In the genomic region with DNA sequence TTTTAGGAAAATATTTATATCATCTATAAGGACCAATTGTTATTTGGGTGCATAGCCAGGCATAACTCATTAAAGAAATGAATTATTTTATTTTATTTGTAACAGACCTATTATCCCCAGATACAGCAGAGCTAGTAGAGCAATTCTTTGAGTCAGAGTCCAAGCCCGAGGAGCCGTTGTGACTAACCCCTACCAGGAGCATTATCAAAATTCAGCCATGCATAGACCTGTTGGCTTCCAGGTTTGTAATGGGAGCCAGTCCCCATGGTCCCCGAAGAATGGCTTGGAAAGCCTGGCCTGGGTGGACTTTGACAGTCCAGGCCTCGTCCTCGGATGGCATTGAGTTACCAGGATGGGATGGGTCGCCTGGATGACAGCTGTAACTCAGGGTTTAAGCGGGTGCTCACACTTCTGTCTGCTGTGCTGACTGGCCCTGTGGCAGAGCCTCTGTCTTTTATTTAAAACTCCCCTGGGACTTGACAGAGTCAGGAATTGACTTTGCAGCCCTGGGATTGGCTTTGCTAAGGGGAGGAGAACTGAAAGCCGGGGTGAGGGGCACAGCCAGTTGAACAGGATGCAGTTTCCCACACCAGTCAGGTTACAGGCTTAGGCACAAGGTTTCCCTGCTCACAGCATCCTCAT, we compare ENCODE assay signal across 21 mouse cellular contexts. TPM values are rescaled to one million over a fixed set of nuclear protein-coding genes. Genes with fewer than 3 reads are reported as not detected.
DNase-seq lines count a peak whose midpoint lies in the region; ATAC-seq and TF ChIP-seq lines count a peak whose summit lies in the region.
"Had no signal": no experiment of that assay in that cellular context is flagged by ENCODE, and none has a peak within 500 bp of the region (broad histone marks: within the 10 kb centered on the region; RNA-seq: fewer than 3 reads in every experiment).

No protein-coding gene starts in this region.

- no peaks in the 10 kb centered on the region for H3K36me3 ChIP-seq in kidney, embryonic 15.5 days
- H3K36me3 ChIP-seq in neural tube, embryonic 12.5 days = no peaks in the 10 kb centered on the region
- no peaks in the 10 kb centered on the region for H3K36me3 ChIP-seq in neural tube, embryonic 15.5 days
- H3K36me3 ChIP-seq: embryonic facial prominence, embryonic 12.5 days; forebrain, embryonic 15.5 days; heart, embryonic 12.5 days; hindbrain, embryonic 13.5 days; midbrain, embryonic 12.5 days; stomach, embryonic 15.5 days had no signal

- H3K27ac ChIP-seq in gastrocnemius, adult 2 months = peak overlapping the region; percentile 86
- peak overlapping the region; percentile 41 for H3K27ac ChIP-seq in kidney, embryonic 15.5 days
- no peak overlapping the region for H3K27ac ChIP-seq in neural tube, embryonic 12.5 days
- H3K27ac ChIP-seq in neural tube, embryonic 15.5 days (replicated peaks) = no peak overlapping the region
- H3K27ac ChIP-seq: embryonic facial prominence, embryonic 12.5 days; forebrain, embryonic 15.5 days; hindbrain, embryonic 13.5 days; midbrain, embryonic 12.5 days; stomach, embryonic 15.5 days had no signal

- intact Hi-C loops in gastrocnemius, adult 2 months (cut with DNase I) = no loop called here

- ATAC-seq in kidney, embryonic 15.5 days (replicated peaks; ENCODE audit: low FRiP score) = 0 out of 2 replicates have a peak, but pooled peaks have one; percentile 26
- ATAC-seq in neural tube, embryonic 12.5 days (ENCODE audit: low FRiP score, low read depth) = peak; percentile 66
- no peak for ATAC-seq in neural tube, embryonic 15.5 days (ENCODE audit: low FRiP score)
- ATAC-seq: forebrain, embryonic 15.5 days had no signal

- H3K4me2 ChIP-seq in kidney, embryonic 15.5 days = no peak overlapping the region
- H3K4me2 ChIP-seq in neural tube, embryonic 12.5 days (replicated peaks) = no peak overlapping the region
- H3K4me2 ChIP-seq in neural tube, embryonic 15.5 days = no peak overlapping the region
- H3K4me2 ChIP-seq: embryonic facial prominence, embryonic 12.5 days; forebrain, embryonic 15.5 days; heart, embryonic 12.5 days; hindbrain, embryonic 13.5 days; liver, embryonic 13.5 days; midbrain, embryonic 12.5 days; stomach, embryonic 15.5 days had no signal

- TF ChIP-seq CTCF in gastrocnemius, adult 2 months (IDR thresholded peaks at IDR 0.05) = no peak

- no peak overlapping the region for H3K4me3 ChIP-seq in gastrocnemius, adult 2 months
- no peak overlapping the region for H3K4me3 ChIP-seq in kidney, embryonic 15.5 days (replicated peaks)
- no peak overlapping the region for H3K4me3 ChIP-seq in neural tube, embryonic 12.5 days
- no peak overlapping the region for H3K4me3 ChIP-seq in neural tube, embryonic 15.5 days (replicated peaks)
- H3K4me3 ChIP-seq: embryonic facial prominence, embryonic 12.5 days; forebrain, embryonic 15.5 days; heart, embryonic 12.5 days; hindbrain, embryonic 13.5 days; liver, embryonic 13.5 days; midbrain, embryonic 12.5 days; stomach, embryonic 15.5 days had no signal

- H3K9me3 ChIP-seq in kidney, embryonic 15.5 days (replicated peaks) = no peaks in the 10 kb centered on the region
- no peaks in the 10 kb centered on the region for H3K9me3 ChIP-seq in neural tube, embryonic 12.5 days
- no peaks in the 10 kb centered on the region for H3K9me3 ChIP-seq in neural tube, embryonic 15.5 days (replicated peaks)
- H3K9me3 ChIP-seq: embryonic facial prominence, embryonic 12.5 days; forebrain, embryonic 15.5 days; heart, embryonic 12.5 days; hindbrain, embryonic 13.5 days; liver, embryonic 13.5 days; midbrain, embryonic 12.5 days; stomach, embryonic 15.5 days had no signal

- no peaks in the 10 kb centered on the region for H3K27me3 ChIP-seq in kidney, embryonic 15.5 days
- H3K27me3 ChIP-seq in neural tube, embryonic 12.5 days (replicated peaks) = no peaks in the 10 kb centered on the region
- no peaks in the 10 kb centered on the region for H3K27me3 ChIP-seq in neural tube, embryonic 15.5 days (replicated peaks)
- H3K27me3 ChIP-seq: forebrain, embryonic 15.5 days; heart, embryonic 12.5 days; hindbrain, embryonic 13.5 days; liver, embryonic 13.5 days; midbrain, embryonic 12.5 days; stomach, embryonic 15.5 days had no signal

- no peak for DNase-seq in gastrocnemius, adult 2 months
- no peak for DNase-seq in gastrocnemius, adult 18-20 months (ENCODE audit: low spot score)
- no peak for DNase-seq in kidney, postnatal 4 days
- DNase-seq in left cerebral cortex, adult 11 months (ENCODE audit: low spot score) = no peak
- no peak for DNase-seq in frontal cortex, postnatal 25 days (ENCODE audit: low spot score in 2 of 2)
- DNase-seq: adrenal gland, adult 2 months; cerebellum, adult 9-10 months; heart, postnatal 14 days; layer of hippocampus, adult 9-11 months; liver, embryonic 13.5 days; thymus, adult 18-20 months; thymus, postnatal 4 days had no signal

- WGBS in kidney, embryonic 15.5 days = 26% methylated on average over 8 of the region's 8 CpGs
- 31% methylated on average over 8 of the region's 8 CpGs for WGBS in neural tube, embryonic 12.5 days
- WGBS in neural tube, embryonic 15.5 days = 30% methylated on average over 8 of the region's 8 CpGs

- H3K4me1 ChIP-seq in kidney, embryonic 15.5 days = peaks cover 55% of the 10 kb centered on the region
- H3K4me1 ChIP-seq in neural tube, embryonic 12.5 days = peaks cover 21% of the 10 kb centered on the region
- H3K4me1 ChIP-seq in neural tube, embryonic 15.5 days = peaks cover 36% of the 10 kb centered on the region
- H3K4me1 ChIP-seq: forebrain, embryonic 15.5 days had no signal

- no peak overlapping the region for H3K9ac ChIP-seq in kidney, embryonic 15.5 days
- no peak overlapping the region for H3K9ac ChIP-seq in neural tube, embryonic 12.5 days
- no peak overlapping the region for H3K9ac ChIP-seq in neural tube, embryonic 15.5 days (replicated peaks)
- H3K9ac ChIP-seq: embryonic facial prominence, embryonic 12.5 days; forebrain, embryonic 15.5 days; heart, embryonic 12.5 days; hindbrain, embryonic 13.5 days; liver, embryonic 13.5 days; midbrain, embryonic 12.5 days; stomach, embryonic 15.5 days had no signal

RNA-seq across cellular contexts. Expression of a gene that starts 54.0 kb away (rescaled TPM):
- 10 to 100 TPM; 22.5 to 46.8 TPM for total RNA-seq in gastrocnemius, adult 2 months (2021)
- 10 to 100 TPM; 25.2 to 45.8 TPM for total RNA-seq in gastrocnemius, adult 18-20 months (2021)
- polyA plus RNA-seq in kidney, embryonic 15.5 days (2015; fragmentation: Nextera tagmentation; extraction: Ambion mirVana) = 38.6 and 39.0 TPM in 2 replicates
- 8.4 and 9.3 TPM in 2 replicates for polyA plus RNA-seq in neural tube, embryonic 12.5 days (2016; fragmentation: Nextera tagmentation; extraction: Ambion mirVana)
- 72.1 and 74.7 TPM in 2 replicates for polyA plus RNA-seq in neural tube, embryonic 15.5 days (2015; fragmentation: Nextera tagmentation; extraction: Ambion mirVana)

Comparison
In these comparisons a context has a peak if more than half of its experiments do, and no peak if none do; other contexts are left out.
1. H3K27ac ChIP-seq: peak in gastrocnemius, adult 2 months (single experiment) and kidney, embryonic 15.5 days (single experiment); none in neural tube, embryonic 12.5 days (single experiment) and neural tube, embryonic 15.5 days (single experiment).